Mouse (Mus musculus): ENCODE data around the gene Cer1.

Gene Cer1

GRCm38 (mm10) chr4:82874791-82875190, 10.2 kb downstream of the Cer1 start:
- 78% methylated on average over 4 of the region's 4 CpGs for WGBS

DNA sequence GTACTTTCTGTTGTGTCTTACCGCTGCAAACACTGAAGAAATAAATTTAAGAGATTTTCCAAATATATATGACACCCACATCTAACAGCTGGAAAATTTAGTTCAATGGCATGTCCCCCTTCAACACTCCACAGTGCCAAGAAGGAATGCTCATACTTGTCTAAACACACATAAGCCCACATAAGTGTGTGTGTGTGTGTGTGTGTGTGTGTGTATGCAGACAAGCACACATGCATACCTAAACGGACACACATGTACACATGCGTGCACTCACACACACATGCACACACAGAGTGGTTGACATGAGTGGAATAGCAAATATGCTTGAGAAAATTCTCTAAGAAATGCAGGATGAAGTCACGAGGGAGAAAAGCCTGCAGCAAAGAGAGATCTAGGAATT, 12.4 kb downstream of the Cer1 start:
- 82% methylated on average over 4 of the region's 4 CpGs for WGBS

DNA sequence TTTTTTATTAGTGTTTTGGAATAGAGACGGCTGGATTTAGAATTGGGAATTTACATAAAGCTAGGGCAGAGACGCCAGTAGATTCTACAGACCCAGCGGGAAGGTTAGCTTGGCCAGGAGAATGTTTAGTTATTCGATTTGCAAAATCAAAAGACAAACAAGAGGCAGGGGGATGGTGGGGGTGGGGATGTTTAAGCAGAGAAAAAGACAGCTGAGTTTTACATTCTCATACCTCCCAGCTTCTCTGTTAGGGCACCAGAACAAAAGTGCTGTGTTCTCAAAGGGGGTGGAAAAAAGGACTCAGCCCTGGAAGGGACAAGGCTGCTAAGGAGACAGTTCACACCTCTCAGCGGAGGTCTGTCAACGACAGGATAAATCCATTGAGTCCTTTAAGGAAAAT, 12.8 kb downstream of the Cer1 start:
- WGBS = 58% methylated on average over 6 of the region's 6 CpGs

GRCm38 (mm10) chr4:82870931-82871330, 14.0 kb downstream of the Cer1 start:
- WGBS = 86% methylated on average over 6 of the region's 6 CpGs

DNA sequence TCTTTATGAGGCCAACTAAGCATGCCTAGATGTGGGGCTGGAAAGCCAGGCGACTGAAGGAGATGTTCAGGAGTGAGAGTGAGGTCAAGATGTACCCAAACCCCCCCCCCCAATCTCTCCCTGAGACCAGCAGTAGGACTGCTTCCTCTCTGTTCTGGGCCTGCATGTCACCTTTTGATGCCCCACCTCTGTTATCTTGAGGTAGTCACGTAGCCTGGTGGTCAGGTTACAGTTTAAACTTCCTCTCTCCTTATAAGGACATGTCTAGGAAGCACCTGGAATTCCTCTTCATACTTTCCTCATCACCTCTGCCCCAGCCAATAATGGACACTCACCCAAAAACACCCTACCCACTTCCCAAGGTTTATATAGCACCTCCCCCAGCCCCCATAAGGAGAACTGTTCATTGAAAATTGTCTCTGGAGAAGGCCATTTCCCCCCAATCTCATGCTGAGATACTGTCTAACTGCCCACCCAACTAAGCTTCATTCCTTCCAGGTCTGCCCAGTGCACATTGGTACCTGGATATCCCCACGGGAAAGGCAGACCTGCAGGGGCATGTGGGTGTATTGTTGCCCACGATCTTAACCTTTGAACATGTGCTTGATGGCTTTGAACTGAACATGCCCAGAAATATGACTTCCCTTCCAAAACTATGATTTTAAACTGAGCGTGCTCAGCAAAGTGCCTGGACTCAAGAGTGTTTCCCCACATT, 17.1 kb downstream of the Cer1 start:
- WGBS = 91% methylated on average over 5 of the region's 5 CpGs

DNA sequence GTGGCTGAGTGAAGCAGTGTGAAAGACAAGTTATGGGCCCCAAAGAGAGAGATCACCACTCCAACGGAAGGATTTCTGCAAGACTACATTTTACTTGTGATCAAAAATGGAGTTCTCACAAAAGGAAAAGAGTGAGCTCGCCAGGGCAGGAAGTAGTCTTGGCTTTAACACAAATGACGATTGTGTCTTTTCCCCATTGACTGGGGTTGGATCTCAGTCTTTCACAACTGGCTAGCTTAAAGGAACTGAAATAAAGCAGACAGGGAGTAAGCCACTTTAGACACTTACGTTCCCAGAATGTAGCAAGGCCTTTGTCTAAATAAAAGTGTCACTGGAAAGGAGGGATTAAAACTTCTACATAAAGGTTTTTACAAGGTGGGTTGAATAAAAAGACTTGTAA, 17.8 kb downstream of the Cer1 start:
- WGBS = 52% methylated on average over 4 of the region's 4 CpGs

- WGBS = 90% methylated on average over 8 of the region's 8 CpGs
Measured at GRCm38 (mm10) chr4:82864974-82865699, 19.8 kb downstream of the Cer1 start.

- 59% methylated on average over 8 of the region's 8 CpGs for WGBS
Measured at GRCm38 (mm10) chr4:82863316-82863715, 21.6 kb downstream of the Cer1 start.

- 94% methylated on average over 2 of the region's 2 CpGs for WGBS
Measured at GRCm38 (mm10) chr4:82861451-82861850, 23.5 kb downstream of the Cer1 start.

GRCm38 (mm10) chr4:82860566-82860965, 24.4 kb downstream of the Cer1 start:
- 27% methylated on average over 3 of the region's 3 CpGs for WGBS

DNA sequence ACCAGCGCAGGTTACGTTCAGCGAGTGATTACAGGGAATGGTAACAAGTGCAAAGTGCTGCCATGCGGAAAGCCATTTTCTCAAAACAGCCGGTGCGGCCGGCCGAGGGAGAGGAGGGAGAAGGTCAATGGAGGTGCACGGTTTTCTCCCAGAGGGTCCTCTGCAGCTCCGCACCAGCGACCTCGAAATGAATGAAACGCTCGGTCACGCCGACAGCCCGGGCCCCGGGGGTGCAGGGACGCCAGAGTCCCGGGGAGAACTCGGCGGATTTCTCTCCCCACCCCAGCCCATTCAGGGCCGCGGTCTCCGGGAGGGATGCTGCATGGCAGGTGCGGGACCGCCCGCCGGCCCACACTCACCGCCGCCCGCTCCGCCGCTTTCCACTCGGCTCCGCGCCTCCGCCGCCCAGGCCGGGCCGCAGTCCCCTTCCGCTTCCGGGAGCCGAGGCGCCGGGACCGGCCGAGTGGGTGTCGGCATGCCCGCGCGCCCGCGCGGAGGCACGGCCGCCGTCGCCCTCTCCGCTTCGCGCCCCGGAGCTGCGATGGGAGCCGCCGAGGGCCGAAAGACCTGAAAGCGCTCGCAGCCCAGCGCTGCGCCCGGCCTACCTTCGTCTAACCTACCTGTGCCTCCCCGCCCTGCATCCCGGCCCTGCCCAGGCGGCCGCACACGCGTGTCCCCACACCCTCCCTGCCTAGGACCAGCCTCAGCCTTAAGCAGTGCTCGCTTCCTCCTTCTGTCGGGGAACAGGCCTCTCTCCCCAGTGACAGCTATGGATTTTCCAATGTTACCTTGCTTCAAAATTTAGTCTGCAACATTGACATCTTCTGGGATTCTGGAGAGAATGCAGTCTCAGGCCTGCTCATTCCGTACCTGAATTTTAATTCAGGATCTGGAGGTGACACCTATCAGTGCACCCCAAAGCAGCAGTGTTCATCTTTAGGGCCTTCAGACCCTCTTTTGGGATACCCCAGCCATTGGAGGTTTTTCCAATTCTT, 25.5 kb downstream of the Cer1 start, which contains the start of gene Zdhhc21:
Gene Zdhhc21 (minus strand): TSS at position 828 of the 995 bp plus-strand sequence.
- WGBS = under 1% methylated on average over 82 of the region's 82 CpGs

GRCm38 (mm10) chr4:82858431-82859010, 26.4 kb downstream of the Cer1 start:
- WGBS = 39% methylated on average over 4 of the region's 4 CpGs

DNA sequence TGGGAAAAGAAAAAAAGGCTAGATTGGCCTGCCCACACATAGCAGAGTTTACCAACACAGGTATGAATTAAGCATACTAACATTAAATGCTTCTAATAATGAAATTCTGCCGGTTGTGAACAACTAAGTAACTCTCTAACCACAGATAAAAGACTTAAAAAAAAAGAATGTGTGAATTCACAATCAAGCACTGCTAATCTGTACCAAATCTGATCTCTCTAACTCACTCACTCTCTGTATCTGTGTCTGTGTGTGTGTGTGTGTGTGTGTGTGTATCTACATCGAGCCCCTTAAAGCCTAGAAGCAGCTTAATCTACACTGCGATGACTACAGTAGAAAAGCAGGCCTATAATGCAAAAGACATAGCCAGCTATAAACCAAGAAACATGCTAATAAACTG, 28.0 kb downstream of the Cer1 start:
- 79% methylated on average over 3 of the region's 3 CpGs for WGBS

- WGBS = 46% methylated on average over 2 of the region's 2 CpGs
Measured at GRCm38 (mm10) chr4:82853809-82854208, 31.1 kb downstream of the Cer1 start.

- 71% methylated on average over 5 of the region's 5 CpGs for WGBS
Measured at GRCm38 (mm10) chr4:82848552-82849234, 36.3 kb downstream of the Cer1 start.

- WGBS = 61% methylated on average over 3 of the region's 3 CpGs
Measured at GRCm38 (mm10) chr4:82837526-82838240, 47.3 kb downstream of the Cer1 start.

Measured in cerebral cortex, adult 2 months (tissue).